Mouse (Mus musculus) embryonic facial prominence, embryonic 15.5 days (tissue): ENCODE data around the gene H2-M10.3. TPM values are rescaled to one million over a fixed set of nuclear protein-coding genes. Genes with fewer than 3 reads are reported as not detected.

Source experiments
- polyA plus RNA-seq: library from polyadenylated mRNA; unstranded; fragments of >200 nt; fragmentation: Nextera tagmentation; extraction: Ambion mirVana; gene quantifications from 2 replicates; pipeline ENCODE4 v1.2.1, GENCODE M21; 2015

Gene H2-M10.3
- polyA plus RNA-seq, 1 experiment from 2014 or later = not detected

Other genes with a start within 250 kb of the H2-M10.3 start
- not detected in 2 replicates for gene Gm19684, start 246.7 kb downstream of the H2-M10.3 start, polyA plus RNA-seq
- not detected in 2 replicates for gene Gm7030, start 239.0 kb downstream of the H2-M10.3 start, polyA plus RNA-seq
- 0.33 TPM in 1 of 2 replicates, not detected in the other for gene Gm8909, start 199.9 kb downstream of the H2-M10.3 start, polyA plus RNA-seq
- not detected in 2 replicates for gene H2-T3, start 178.1 kb downstream of the H2-M10.3 start, polyA plus RNA-seq
- 104 and 107 TPM in 2 replicates for gene Rpp21, start 110.3 kb downstream of the H2-M10.3 start, polyA plus RNA-seq
- 17.0 and 19.1 TPM in 2 replicates for gene Trim39, start 96.2 kb downstream of the H2-M10.3 start, polyA plus RNA-seq
- 0.30 TPM in 1 of 2 replicates, not detected in the other for gene H2-M10.2, start 81.9 kb downstream of the H2-M10.3 start, polyA plus RNA-seq
- not detected in 2 replicates for gene H2-M10.1, start 42.3 kb downstream of the H2-M10.3 start, polyA plus RNA-seq
- gene H2-M10.4, start 93.9 kb upstream of the H2-M10.3 start, polyA plus RNA-seq = not detected in 2 replicates
- not detected in 2 replicates for gene H2-M11, start 178.7 kb upstream of the H2-M10.3 start, polyA plus RNA-seq